Mouse (Mus musculus) lung, embryonic 14.5 days (tissue): Measurements from ENCODE around the gene Arl9. TPM values are rescaled to one million over a fixed set of nuclear protein-coding genes. Genes with fewer than 3 reads are reported as not detected.
A peak's percentile ranks its signal among the peaks of the same experiment; 100 is the strongest.

Experiments
- ATAC-seq: fragments of 200-750 bp; cut with Nextera tagmentation; 2 replicates; pipeline ENCODE4 v1.8.0; 2017; ENCODE audit warnings: mild to moderate bottlenecking, moderate TSS enrichment, moderate library complexity; ENCODE audit not compliant: insufficient read depth
- DNase-seq: peaks from one replicate; pipeline ENCODE4 v3.0.0-alpha.2; 2015
- H3K27ac ChIP-seq: fragments of 300-500 bp; sonication (generic); 2 replicates; pipeline ENCODE4 v1.5.1; 2014; ENCODE audit warnings: low read depth, mild to moderate bottlenecking, moderate library complexity
- H3K27me3 ChIP-seq: fragments of 300-500 bp; sonication (generic); 2 replicates; pipeline ENCODE4 v1.6.1; 2014; ENCODE audit warnings: low read length, control low read depth; ENCODE audit not compliant: insufficient read depth
- H3K36me3 ChIP-seq: fragments of 300-500 bp; sonication (generic); 2 replicates; pipeline ENCODE4 v1.6.1; 2014; ENCODE audit warnings: control low read depth; ENCODE audit not compliant: insufficient read depth
- H3K4me1 ChIP-seq: fragments of 300-500 bp; sonication (generic); 2 replicates; pipeline ENCODE4 v1.6.1; 2014; ENCODE audit warnings: antibody characterized with exemption, control low read depth; ENCODE audit not compliant: insufficient read depth
- H3K4me2 ChIP-seq: fragments of 300-500 bp; sonication (generic); 2 replicates; pipeline ENCODE4 v1.6.1; 2014; ENCODE audit warnings: mild to moderate bottlenecking
- H3K4me3 ChIP-seq: fragments of 300-500 bp; sonication (generic); 2 replicates; pipeline ENCODE4 v1.5.1; 2014; ENCODE audit warnings: low read depth, low read length
- H3K9ac ChIP-seq: fragments of 300-500 bp; sonication (generic); 2 replicates; pipeline ENCODE4 v1.6.1; 2014
- H3K9me3 ChIP-seq: fragments of 300-500 bp; sonication (generic); 2 replicates; pipeline ENCODE4 v1.6.1; 2016; ENCODE audit warnings: low read depth, low read length, control low read depth
- CTCF ChIP-seq: IDR thresholded peaks from 2 replicates; pipeline ENCODE4 v1.5.1; 2016; ENCODE audit warnings: antibody characterized with exemption, low read depth
- WGBS: fragments of 180-500 bp; shearing (Covaris S2); extraction: QIAGEN DNeasy Blood & Tissue Kit; methylation state at CpG from one replicate; pipeline ENCODE4 v1.1.7; 2014; 5-methylcytosine and 5-hydroxymethylcytosine counted together
- polyA plus RNA-seq: library from polyadenylated mRNA; unstranded; fragments of >200 nt; fragmentation: Nextera tagmentation; extraction: Ambion mirVana; gene quantifications from 2 replicates; pipeline ENCODE4 v1.2.1, GENCODE M21; 2014

Arl9 gene
- polyA plus RNA-seq, 1 experiment from 2014 or later: 0.38 TPM

DNA sequence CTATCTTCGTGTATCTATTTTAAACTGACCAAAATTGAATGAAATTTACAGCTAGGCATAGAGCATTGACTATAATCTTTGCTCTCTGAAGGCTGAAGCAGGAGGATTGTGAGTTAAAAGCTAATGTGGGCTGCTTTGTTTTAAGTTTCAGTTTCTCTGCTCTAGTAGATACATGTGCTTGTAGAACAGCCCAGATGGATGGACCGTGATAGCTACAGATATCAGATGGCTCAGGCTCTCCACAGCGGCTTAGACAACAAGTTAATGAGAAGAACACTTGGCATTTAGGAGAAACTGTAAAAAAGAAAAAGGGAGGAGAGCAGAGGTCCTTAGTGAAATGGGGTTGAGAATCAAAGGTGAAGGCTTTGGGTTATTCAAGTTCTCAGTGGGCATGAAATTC lies 13.1 kb upstream of the Arl9 start:
- Histone ChIP-seq H3K4me2 (no peak overlapping the region), H3K4me1 (no peaks in the 10 kb centered on the region), H3K9me3 (no peaks in the 10 kb centered on the region), H3K9ac (no peak overlapping the region), H3K27ac (no peak overlapping the region), H3K4me3 (no peak overlapping the region), H3K36me3 (peaks cover 86% of the 10 kb centered on the region), H3K27me3 (no peaks in the 10 kb centered on the region)
- WGBS: 95% methylated on average over 3 of the region's 3 CpGs
- no peak for ATAC-seq
- TF ChIP-seq CTCF: no peak
- DNase-seq: no peak

DNA sequence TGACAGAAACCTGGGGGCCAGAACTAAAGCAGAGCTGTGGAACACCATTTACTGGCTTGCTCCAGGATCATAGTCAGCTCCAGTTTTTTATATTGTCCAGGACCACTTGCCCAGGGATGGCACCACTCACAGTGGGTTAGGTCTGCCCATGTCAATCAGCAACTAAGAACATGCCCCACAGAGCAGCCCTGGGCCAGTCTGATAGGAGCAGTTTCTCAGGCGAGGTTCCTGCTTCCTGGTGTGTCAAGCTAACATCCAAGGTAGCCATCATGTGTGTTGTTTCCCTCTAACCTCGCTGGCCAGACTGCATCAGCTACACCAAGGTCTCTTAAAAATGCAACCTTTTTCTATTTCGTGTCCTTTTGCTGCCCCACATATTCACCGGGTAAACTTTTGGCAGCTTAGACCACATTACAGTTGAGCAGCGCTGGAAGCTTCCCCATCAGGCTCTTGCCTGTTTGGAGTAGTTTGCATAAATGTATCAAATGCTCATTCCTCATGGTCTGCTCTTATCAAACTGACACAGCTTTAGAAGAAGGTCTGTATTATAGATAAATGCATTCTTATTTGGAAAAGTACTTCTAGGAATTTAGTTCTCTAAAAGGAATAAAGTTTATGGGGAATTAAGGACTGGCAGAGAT lies 10.6 kb upstream of the Arl9 start:
- no peaks in the 10 kb centered on the region for H3K9me3 ChIP-seq
- ATAC-seq (no peak), DNase-seq (no peak)
- H3K4me3 ChIP-seq: no peak overlapping the region
- peaks cover 90% of the 10 kb centered on the region for H3K36me3 ChIP-seq
- TF ChIP-seq CTCF: no peak
- no peaks in the 10 kb centered on the region for H3K27me3 ChIP-seq
- H3K9ac ChIP-seq: no peak overlapping the region
- no peaks in the 10 kb centered on the region for H3K4me1 ChIP-seq
- H3K4me2 ChIP-seq: no peak overlapping the region
- WGBS: 94% methylated on average over 5 of the region's 5 CpGs
- no peak overlapping the region for H3K27ac ChIP-seq

DNA sequence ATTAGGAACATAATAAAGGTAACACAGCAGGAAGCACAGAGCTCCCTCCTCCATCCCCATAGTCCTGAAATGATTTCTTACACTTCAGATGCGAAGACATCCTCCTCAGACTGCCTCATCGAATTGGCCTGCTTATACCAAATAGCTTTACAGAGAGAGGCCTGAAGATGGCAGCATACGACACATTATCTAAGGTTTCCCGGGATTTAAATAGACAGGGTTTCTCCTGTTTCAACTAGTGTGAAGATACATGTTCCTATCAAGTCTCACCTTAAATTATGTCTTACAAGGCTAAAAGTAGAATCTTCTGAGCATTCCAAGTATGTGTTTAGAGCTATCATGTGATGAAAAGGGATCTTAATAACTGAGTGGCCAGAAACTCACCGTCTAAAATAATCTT lies 5.4 kb upstream of the Arl9 start:
- Histone ChIP-seq H3K27ac (no peak overlapping the region), H3K4me1 (no peaks in the 10 kb centered on the region), H3K9ac (no peak overlapping the region), H3K4me3 (no peak overlapping the region), H3K9me3 (no peaks in the 10 kb centered on the region), H3K36me3 (peaks cover 69% of the 10 kb centered on the region), H3K27me3 (no peaks in the 10 kb centered on the region), H3K4me2 (no peak overlapping the region)
- peak; percentile 58 for TF ChIP-seq CTCF
- WGBS: 48% methylated on average over 5 of the region's 5 CpGs
- ATAC-seq (no peak), DNase-seq (peak; percentile 83)

- Histone ChIP-seq H3K27ac (no peak overlapping the region), H3K4me2 (no peak overlapping the region), H3K4me3 (no peak overlapping the region), H3K9me3 (no peaks in the 10 kb centered on the region), H3K4me1 (no peaks in the 10 kb centered on the region), H3K27me3 (no peaks in the 10 kb centered on the region), H3K9ac (no peak overlapping the region), H3K36me3 (peaks cover 43% of the 10 kb centered on the region)
- ATAC-seq: no peak
- TF ChIP-seq CTCF: no peak
- no peak for DNase-seq
- WGBS: 87% methylated on average over 17 of the region's 17 CpGs
Measured at GRCm38 (mm10) chr5:77001192-77001591, 2.7 kb upstream of the Arl9 start.

GRCm38 (mm10) chr5:77010352-77010751 lies 6.5 kb downstream of the Arl9 start:
- WGBS: 85% methylated on average over 9 of the region's 9 CpGs
- Histone ChIP-seq H3K27ac (no peak overlapping the region), H3K36me3 (no peaks in the 10 kb centered on the region), H3K9me3 (no peaks in the 10 kb centered on the region), H3K4me3 (no peak overlapping the region), H3K4me1 (no peaks in the 10 kb centered on the region), H3K9ac (no peak overlapping the region), H3K27me3 (no peaks in the 10 kb centered on the region), H3K4me2 (no peak overlapping the region)
- ATAC-seq: no peak
- TF ChIP-seq CTCF: no peak
- no peak for DNase-seq

GRCm38 (mm10) chr5:77011082-77011481 lies 7.2 kb downstream of the Arl9 start:
- ATAC-seq (no peak), DNase-seq (no peak)
- no peak overlapping the region for H3K9ac ChIP-seq
- H3K4me3 ChIP-seq: no peak overlapping the region
- no peak for TF ChIP-seq CTCF
- no peaks in the 10 kb centered on the region for H3K4me1 ChIP-seq
- H3K9me3 ChIP-seq: no peaks in the 10 kb centered on the region
- H3K4me2 ChIP-seq: no peak overlapping the region
- H3K27me3 ChIP-seq: no peaks in the 10 kb centered on the region
- no peaks in the 10 kb centered on the region for H3K36me3 ChIP-seq
- 55% methylated on average over 3 of the region's 3 CpGs for WGBS
- H3K27ac ChIP-seq: no peak overlapping the region

DNA sequence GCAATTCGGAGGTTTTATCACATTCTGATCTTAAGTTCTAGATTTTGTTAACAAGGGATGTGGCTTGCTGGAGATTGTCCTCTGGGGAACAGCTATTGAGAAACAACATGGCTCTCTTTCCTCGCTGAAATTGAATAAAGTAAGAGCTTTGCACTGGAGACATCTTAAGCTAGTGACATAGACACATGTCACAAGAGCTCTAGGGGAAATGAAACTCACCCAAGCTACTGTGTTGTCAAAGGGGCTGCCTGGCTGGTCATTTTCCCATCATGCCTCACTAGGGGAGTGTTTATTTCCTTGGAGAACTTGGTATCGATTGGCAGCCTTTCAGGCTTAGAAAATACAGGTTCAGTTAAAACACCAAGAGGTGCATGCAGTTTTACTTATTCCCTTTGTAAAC lies 9.3 kb downstream of the Arl9 start:
- no peak for TF ChIP-seq CTCF

More for the DNA sequence above, 9.3 kb downstream of the Arl9 start:
- DNase-seq (peak; percentile 4), ATAC-seq (no peak)
- no peak overlapping the region for H3K9ac ChIP-seq
- no peak overlapping the region for H3K27ac ChIP-seq
- no peaks in the 10 kb centered on the region for H3K36me3 ChIP-seq
- H3K9me3 ChIP-seq: no peaks in the 10 kb centered on the region
- no peaks in the 10 kb centered on the region for H3K27me3 ChIP-seq
- no peak overlapping the region for H3K4me3 ChIP-seq
- WGBS: 56% methylated on average over 3 of the region's 3 CpGs
- no peak overlapping the region for H3K4me2 ChIP-seq
- no peaks in the 10 kb centered on the region for H3K4me1 ChIP-seq
